8 mouse cellular contexts compared by ENCODE assay signal in the genomic region with DNA sequence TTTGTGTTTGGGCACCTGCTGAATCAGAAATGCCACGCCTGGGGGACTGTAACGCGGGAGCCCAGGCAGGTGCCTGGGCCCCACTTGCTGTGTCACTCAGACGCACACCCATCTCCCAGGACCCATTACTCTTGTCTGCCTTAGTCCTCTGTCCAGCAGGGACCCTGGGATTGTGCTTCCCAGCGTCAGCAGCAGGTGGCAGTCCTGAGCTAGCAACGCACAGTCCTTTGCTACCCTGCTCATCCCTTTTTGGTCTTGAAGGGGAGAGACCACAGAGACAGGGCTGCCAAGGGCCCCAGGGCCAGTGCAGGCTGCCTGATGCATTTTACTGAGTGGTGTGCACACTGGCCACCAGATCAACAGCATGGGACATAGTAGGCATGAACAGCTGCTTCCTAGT. TPM values are rescaled to one million over a fixed set of nuclear protein-coding genes. Genes with fewer than 3 reads are reported as not detected.
DNase-seq lines count a peak whose midpoint lies in the region; ATAC-seq lines count a peak whose summit lies in the region.

No protein-coding gene starts in this region.

- peak; percentile 60 to 64 for DNase-seq in B cell, adult 2 months
- DNase-seq in adrenal gland, adult 18-20 months (ENCODE audit: low spot score in 2 of 2), result peak; percentile 80 to 82
- DNase-seq in embryo, embryonic 11.5 days (ENCODE audit: low read depth, low spot score), result peak; percentile 44
- peak; percentile 34 to 79 for DNase-seq in layer of hippocampus, adult 18-20 months (ENCODE audit: low spot score in 2 of 2)
- peak; percentile 80 for DNase-seq in retina, postnatal 1 day
- DNase-seq in urinary bladder, postnatal 14 days (ENCODE audit: low spot score), result peak; percentile 79

- no peaks in the 10 kb centered on the region for H3K4me1 ChIP-seq in heart, embryonic 11.5 days (ENCODE audit: control insufficient read depth, insufficient read depth, low read length)
- H3K4me1 ChIP-seq in lung, embryonic 16.5 days (replicated peaks; ENCODE audit: control insufficient read depth, insufficient read depth, low read length), result no peaks in the 10 kb centered on the region

- no peaks in the 10 kb centered on the region for H3K27me3 ChIP-seq in heart, embryonic 11.5 days (ENCODE audit: control insufficient read depth, insufficient read depth, low read length)
- no peaks in the 10 kb centered on the region for H3K27me3 ChIP-seq in lung, embryonic 16.5 days (ENCODE audit: control insufficient read depth, insufficient read depth, low read depth, low read length)

- H3K4me3 ChIP-seq in heart, embryonic 11.5 days (ENCODE audit: low read depth, low read length), result no peak overlapping the region
- no peak overlapping the region for H3K4me3 ChIP-seq in lung, embryonic 16.5 days (ENCODE audit: low read length)

- H3K9ac ChIP-seq in heart, embryonic 11.5 days (ENCODE audit: low read depth, low read length), result no peak overlapping the region
- H3K9ac ChIP-seq in lung, embryonic 16.5 days (ENCODE audit: low read length), result no peak overlapping the region

- H3K36me3 ChIP-seq in heart, embryonic 11.5 days (ENCODE audit: control insufficient read depth, insufficient read depth, low read length), result no peaks in the 10 kb centered on the region
- H3K36me3 ChIP-seq in lung, embryonic 16.5 days (ENCODE audit: control insufficient read depth, insufficient read depth, low read length), result no peaks in the 10 kb centered on the region

- ATAC-seq in heart, embryonic 11.5 days (replicated peaks; ENCODE audit: insufficient number of reproducible peaks, low FRiP score, low TSS enrichment), result 0 out of 2 replicates have a peak, but pooled peaks have one; percentile 26
- ATAC-seq in lung, embryonic 16.5 days (ENCODE audit: low read depth), result peak; percentile 38; the same call in 1 of the 2 replicates

- no peak overlapping the region for H3K27ac ChIP-seq in heart, embryonic 11.5 days (ENCODE audit: low read depth, low read length)
- H3K27ac ChIP-seq in lung, embryonic 16.5 days (ENCODE audit: low read length), result no peak overlapping the region

- WGBS in heart, embryonic 11.5 days (ENCODE audit: insufficient replicate concordance), result 1% methylated on average over 6 of the region's 6 CpGs
- WGBS in lung, embryonic 16.5 days, result 5% methylated on average over 6 of the region's 6 CpGs

- H3K4me2 ChIP-seq in heart, embryonic 11.5 days, result no peak overlapping the region
- H3K4me2 ChIP-seq in lung, embryonic 16.5 days (ENCODE audit: low read depth, low read length), result no peak overlapping the region

- no peaks in the 10 kb centered on the region for H3K9me3 ChIP-seq in heart, embryonic 11.5 days (replicated peaks; ENCODE audit: control insufficient read depth, low read length)
- H3K9me3 ChIP-seq in lung, embryonic 16.5 days (ENCODE audit: control insufficient read depth, low read length), result no peaks in the 10 kb centered on the region

RNA-seq across cellular contexts. Expression of gene Aspg, which starts 28.8 kb away (rescaled TPM):
- total RNA-seq in adrenal gland, adult 18-20 months (2021), result 10 to 100 TPM; 32.9 to 41.5 TPM
- polyA plus RNA-seq in heart, embryonic 11.5 days (2014; fragmentation: Nextera tagmentation; extraction: Ambion mirVana), result 0.56 and 1.4 TPM in 2 replicates
- 1 to 10 TPM; 3.8 TPM for total RNA-seq in layer of hippocampus, adult 18-20 months (2021)
- 2.5 and 3.2 TPM in 2 replicates for polyA plus RNA-seq in lung, embryonic 16.5 days (2015; fragmentation: Nextera tagmentation; extraction: Ambion mirVana)

Comparison
In these comparisons a context has a peak if more than half of its experiments do, and no peak if none do; other contexts are left out.
1. RNA of gene Aspg, which starts 28.8 kb away (total RNA-seq): 32.9 to 41.5 TPM in adrenal gland, adult 18-20 months; 3.8 TPM in layer of hippocampus, adult 18-20 months; every median in the first group is over 4 times any median in the second.
2. Peak in every context shown above with its lines, with median percentiles within 50 percentile points of each other: DNase-seq.